Mouse (Mus musculus): ENCODE measurements around the gene Elovl5. TPM values are rescaled to one million over a fixed set of nuclear protein-coding genes. Genes with fewer than 3 reads are reported as not detected.

Gene Elovl5
- polyA plus RNA-seq, 1 experiment from 2014 or later: 86.7 TPM

DNA sequence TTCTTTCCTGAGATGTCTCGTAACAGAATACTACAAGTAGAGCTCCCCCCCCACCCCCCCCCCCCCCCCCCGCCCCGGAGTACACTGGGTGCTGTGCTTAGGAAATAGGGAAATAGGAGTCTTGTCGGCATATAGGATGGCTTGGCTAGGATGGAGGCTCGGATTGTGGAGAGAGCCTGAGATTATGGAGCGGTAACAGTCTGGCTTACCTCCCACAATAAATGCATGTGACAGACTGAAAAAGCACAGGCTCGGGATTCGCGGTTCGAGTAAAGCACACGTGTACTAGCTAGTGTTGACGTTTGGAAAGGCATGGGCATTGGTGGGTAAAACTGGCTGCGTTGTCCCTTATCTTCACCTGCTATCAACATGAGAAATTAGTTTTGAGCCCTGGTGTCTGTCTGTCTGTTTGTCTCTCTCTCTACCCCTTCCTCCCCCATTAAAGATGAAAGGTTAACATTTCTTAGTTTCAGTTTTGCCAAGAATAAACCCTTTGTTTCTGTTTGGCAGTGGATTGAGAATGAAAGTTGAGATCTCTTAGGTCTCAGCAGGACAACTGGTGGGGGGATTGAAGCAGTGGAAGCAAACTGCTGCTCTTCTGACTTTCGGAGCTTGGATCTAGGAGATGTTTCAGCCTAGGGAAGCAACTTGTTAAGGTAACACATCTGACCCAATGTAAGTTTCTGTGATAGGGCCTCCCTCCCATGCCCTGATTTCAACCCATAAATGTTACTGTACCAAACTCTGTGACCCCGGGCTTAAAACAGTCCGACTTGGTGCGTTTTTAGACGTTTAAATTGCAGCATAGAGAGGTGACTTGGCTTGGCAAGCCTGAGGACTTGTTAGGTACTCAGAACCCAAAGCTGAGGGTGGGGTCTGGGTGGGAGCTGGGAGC, 4.4 kb downstream of the Elovl5 start:
- Histone ChIP-seq H3K27me3 (ENCODE audit: control insufficient read depth, insufficient read depth, low read length) (no peaks in the 10 kb centered on the region), H3K9ac (ENCODE audit: low read length) (no peak overlapping the region), H3K9me3 (ENCODE audit: control insufficient read depth, low read length) (no peaks in the 10 kb centered on the region), H3K4me3 (ENCODE audit: control insufficient read depth in 1 of 2, insufficient read depth in 1 of 2, low read depth in 1 of 2, low read length in 2 of 2) (no peak overlapping the region), H3K4me1 (ENCODE audit: control insufficient read depth in 2 of 2, insufficient read depth in 2 of 2, low read length in 2 of 2) (peaks cover 20 to 54% of the 10 kb centered on the region in 2 experiments), H3K4me2 (ENCODE audit: low read length) (no peak overlapping the region), H3K36me3 (ENCODE audit: control insufficient read depth, insufficient read depth, low read length) (no peaks in the 10 kb centered on the region), H3K27ac (replicated peaks in 1 of 2; ENCODE audit: control insufficient read depth in 1 of 2, insufficient read depth in 1 of 2, low read depth in 2 of 2, low read length in 2 of 2) (no peak overlapping the region)
- no peak for ATAC-seq (ENCODE audit: insufficient number of reproducible peaks, insufficient read depth, low FRiP score, low read depth)
- WGBS: 60% methylated on average over 16 of the region's 18 CpGs

DNA sequence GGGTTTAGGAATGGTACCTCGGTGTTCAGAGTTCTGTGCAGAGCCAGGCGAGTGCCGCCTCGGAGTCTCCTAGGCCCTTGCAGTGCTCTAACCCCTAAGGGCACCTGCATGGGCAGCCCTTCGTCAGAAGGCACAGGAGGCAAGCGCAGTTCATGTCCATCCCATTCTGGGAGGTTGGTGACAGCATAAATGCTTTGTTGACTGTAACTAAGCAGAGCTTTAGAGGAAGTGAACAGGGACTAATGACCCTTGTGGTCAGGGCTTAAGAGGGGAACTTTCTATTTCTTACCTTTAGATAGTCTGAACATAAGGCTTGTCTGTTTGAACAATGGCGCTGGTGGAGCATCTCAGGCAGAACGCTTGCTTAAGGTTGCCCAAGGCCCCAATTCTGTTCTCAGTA, 6.6 kb downstream of the Elovl5 start:
- WGBS: 89% methylated on average over 8 of the region's 8 CpGs
- Histone ChIP-seq H3K4me3 (ENCODE audit: control insufficient read depth in 1 of 2, insufficient read depth in 1 of 2, low read depth in 1 of 2, low read length in 2 of 2) (no peak overlapping the region), H3K36me3 (ENCODE audit: control insufficient read depth, insufficient read depth, low read length) (no peaks in the 10 kb centered on the region), H3K9ac (ENCODE audit: low read length) (no peak overlapping the region), H3K9me3 (ENCODE audit: control insufficient read depth, low read length) (no peaks in the 10 kb centered on the region), H3K27ac (replicated peaks in 1 of 2; ENCODE audit: control insufficient read depth in 1 of 2, insufficient read depth in 1 of 2, low read depth in 2 of 2, low read length in 2 of 2) (no peak overlapping the region), H3K27me3 (ENCODE audit: control insufficient read depth, insufficient read depth, low read length) (no peaks in the 10 kb centered on the region), H3K4me1 (ENCODE audit: control insufficient read depth in 2 of 2, insufficient read depth in 2 of 2, low read length in 2 of 2) (peaks cover 32 to 68% of the 10 kb centered on the region in 2 experiments), H3K4me2 (ENCODE audit: low read length) (no peak overlapping the region)
- ATAC-seq (ENCODE audit: insufficient number of reproducible peaks, insufficient read depth, low FRiP score, low read depth): no peak

DNA sequence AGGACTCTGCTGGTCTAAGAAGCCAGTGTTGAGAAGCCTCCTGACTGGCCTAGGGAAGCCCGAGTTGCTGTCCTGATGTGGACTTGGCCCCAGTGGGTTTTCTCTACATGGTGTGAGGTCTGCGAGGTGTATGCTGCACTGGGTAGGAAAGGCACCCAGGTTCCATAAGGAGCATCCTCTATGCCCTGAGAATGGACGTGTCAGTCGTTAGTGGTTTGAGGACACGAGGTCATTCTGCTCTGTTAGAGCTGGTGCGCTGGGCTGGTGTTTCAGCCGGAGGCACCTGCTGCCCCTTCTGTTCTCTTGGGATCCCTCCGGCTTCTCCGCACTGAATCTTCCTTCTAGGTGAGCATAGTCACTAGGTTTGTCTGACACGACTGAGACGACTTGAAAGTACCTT, 7.0 kb downstream of the Elovl5 start:
- H3K4me3 ChIP-seq (ENCODE audit: control insufficient read depth in 1 of 2, insufficient read depth in 1 of 2, low read depth in 1 of 2, low read length in 2 of 2): no peak overlapping the region
- 61% methylated on average over 11 of the region's 11 CpGs for WGBS
- no peaks in the 10 kb centered on the region for H3K27me3 ChIP-seq (ENCODE audit: control insufficient read depth, insufficient read depth, low read length)
- no peaks in the 10 kb centered on the region for H3K9me3 ChIP-seq (ENCODE audit: control insufficient read depth, low read length)
- no peak overlapping the region for H3K4me2 ChIP-seq (ENCODE audit: low read length)
- H3K36me3 ChIP-seq (ENCODE audit: control insufficient read depth, insufficient read depth, low read length): no peaks in the 10 kb centered on the region
- H3K4me1 ChIP-seq (ENCODE audit: control insufficient read depth in 2 of 2, insufficient read depth in 2 of 2, low read length in 2 of 2): peaks cover 32 to 67% of the 10 kb centered on the region in 2 experiments
- ATAC-seq (ENCODE audit: insufficient number of reproducible peaks, insufficient read depth, low FRiP score, low read depth): no peak
- no peak overlapping the region for H3K9ac ChIP-seq (ENCODE audit: low read length)
- H3K27ac ChIP-seq (replicated peaks in 1 of 2; ENCODE audit: control insufficient read depth in 1 of 2, insufficient read depth in 1 of 2, low read depth in 2 of 2, low read length in 2 of 2): no peak overlapping the region

DNA sequence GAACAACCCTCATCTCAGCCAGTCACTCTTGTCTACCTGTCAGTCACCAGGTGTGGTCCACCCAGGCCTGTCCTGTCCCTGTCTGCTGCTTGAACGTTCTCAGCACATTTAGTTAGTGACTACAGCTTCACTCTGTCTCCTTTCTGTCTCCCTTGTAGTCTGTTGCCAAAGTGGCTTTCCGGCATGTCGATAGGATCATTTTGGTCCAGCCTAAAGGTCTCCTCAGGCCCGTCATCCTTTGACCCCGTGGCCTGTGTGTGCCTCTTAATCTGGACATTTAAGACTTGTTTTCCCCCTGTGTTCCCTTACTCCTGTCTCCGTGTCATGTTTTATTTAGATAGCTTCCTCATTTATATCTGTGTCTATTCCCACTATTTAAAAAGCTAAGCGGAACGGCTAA, 9.0 kb downstream of the Elovl5 start:
- Histone ChIP-seq H3K4me1 (ENCODE audit: control insufficient read depth in 2 of 2, insufficient read depth in 2 of 2, low read length in 2 of 2) (peaks cover 42 to 74% of the 10 kb centered on the region in 2 experiments), H3K9me3 (ENCODE audit: control insufficient read depth, low read length) (no peaks in the 10 kb centered on the region), H3K36me3 (ENCODE audit: control insufficient read depth, insufficient read depth, low read length) (no peaks in the 10 kb centered on the region), H3K4me2 (ENCODE audit: low read length) (no peak overlapping the region), H3K27me3 (ENCODE audit: control insufficient read depth, insufficient read depth, low read length) (no peaks in the 10 kb centered on the region), H3K27ac (replicated peaks in 1 of 2; ENCODE audit: control insufficient read depth in 1 of 2, insufficient read depth in 1 of 2, low read depth in 2 of 2, low read length in 2 of 2) (peak overlapping the region in 1 of 2 experiments; percentile 21; a peak in 1 of 4 replicates), H3K9ac (ENCODE audit: low read length) (no peak overlapping the region), H3K4me3 (ENCODE audit: control insufficient read depth in 1 of 2, insufficient read depth in 1 of 2, low read depth in 1 of 2, low read length in 2 of 2) (no peak overlapping the region)
- no peak for ATAC-seq (ENCODE audit: insufficient number of reproducible peaks, insufficient read depth, low FRiP score, low read depth)
- WGBS: 78% methylated on average over 8 of the region's 8 CpGs

DNA sequence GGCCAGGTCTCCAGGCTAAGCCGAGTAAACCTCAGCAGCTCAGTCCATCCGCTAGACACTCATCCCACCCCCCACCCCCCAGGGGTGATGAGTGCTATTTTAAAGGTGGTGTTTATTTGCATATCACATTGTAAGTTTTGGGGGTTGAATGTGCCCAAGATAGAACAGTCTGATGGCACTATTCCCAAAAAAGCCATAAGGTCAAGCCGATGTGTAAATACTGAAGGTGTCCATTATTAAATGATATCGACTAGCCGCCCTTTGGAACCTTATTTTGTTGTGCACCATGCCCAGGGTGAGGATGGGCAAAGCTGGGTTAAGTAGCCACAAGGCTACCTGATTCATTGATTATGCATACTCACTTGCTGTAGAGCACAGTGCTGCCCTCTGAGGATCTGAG, 9.7 kb downstream of the Elovl5 start:
- Histone ChIP-seq H3K9ac (ENCODE audit: low read length) (no peak overlapping the region), H3K36me3 (ENCODE audit: control insufficient read depth, insufficient read depth, low read length) (no peaks in the 10 kb centered on the region), H3K27me3 (ENCODE audit: control insufficient read depth, insufficient read depth, low read length) (no peaks in the 10 kb centered on the region), H3K4me2 (ENCODE audit: low read length) (peak overlapping the region; percentile 2; the same call in 1 of the 2 replicates), H3K4me1 (ENCODE audit: control insufficient read depth in 2 of 2, insufficient read depth in 2 of 2, low read length in 2 of 2) (peaks cover 44 to 79% of the 10 kb centered on the region in 2 experiments), H3K9me3 (ENCODE audit: control insufficient read depth, low read length) (no peaks in the 10 kb centered on the region), H3K27ac (replicated peaks in 1 of 2; ENCODE audit: control insufficient read depth in 1 of 2, insufficient read depth in 1 of 2, low read depth in 2 of 2, low read length in 2 of 2) (peak overlapping the region in 1 of 2 experiments; percentile 38; a peak in 2 of 4 replicates), H3K4me3 (ENCODE audit: control insufficient read depth in 1 of 2, insufficient read depth in 1 of 2, low read depth in 1 of 2, low read length in 2 of 2) (no peak overlapping the region)
- ATAC-seq (ENCODE audit: insufficient number of reproducible peaks, insufficient read depth, low FRiP score, low read depth): no peak
- WGBS: 63% methylated on average over 5 of the region's 5 CpGs

DNA sequence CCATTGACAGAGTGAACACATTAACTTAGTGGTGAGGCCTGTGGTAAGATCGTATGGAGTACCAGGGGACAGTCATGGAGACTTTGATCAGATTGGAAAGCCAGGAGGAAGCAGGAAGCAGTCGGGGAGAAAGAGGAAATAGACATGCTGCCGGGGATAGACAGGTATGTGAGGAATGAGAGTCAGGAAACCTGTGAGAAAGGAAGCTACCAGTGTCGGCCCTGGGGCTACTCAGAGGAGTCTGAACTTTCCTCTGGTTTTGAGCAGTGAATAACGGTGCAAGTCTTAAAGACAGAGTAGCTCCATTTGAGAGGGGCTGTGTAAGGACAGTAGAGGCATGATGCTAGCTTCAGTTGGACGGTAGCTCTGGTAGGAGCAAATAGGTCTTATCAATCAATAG, 10.3 kb downstream of the Elovl5 start:
- H3K9ac ChIP-seq (ENCODE audit: low read length): peak overlapping the region; percentile 16; the same call in 1 of the 2 replicates
- 28% methylated on average over 6 of the region's 6 CpGs for WGBS
- no peaks in the 10 kb centered on the region for H3K9me3 ChIP-seq (ENCODE audit: control insufficient read depth, low read length)
- no peaks in the 10 kb centered on the region for H3K36me3 ChIP-seq (ENCODE audit: control insufficient read depth, insufficient read depth, low read length)
- H3K4me2 ChIP-seq (ENCODE audit: low read length): peak overlapping the region; percentile 2; the same call in 1 of the 2 replicates
- H3K27ac ChIP-seq (replicated peaks in 1 of 2; ENCODE audit: control insufficient read depth in 1 of 2, insufficient read depth in 1 of 2, low read depth in 2 of 2, low read length in 2 of 2): peak overlapping the region in 1 of 2 experiments; percentile 38; a peak in 1 of 4 replicates
- H3K4me1 ChIP-seq (ENCODE audit: control insufficient read depth in 2 of 2, insufficient read depth in 2 of 2, low read length in 2 of 2): peaks cover 44 to 84% of the 10 kb centered on the region in 2 experiments
- no peak for ATAC-seq (ENCODE audit: insufficient number of reproducible peaks, insufficient read depth, low FRiP score, low read depth)
- no peaks in the 10 kb centered on the region for H3K27me3 ChIP-seq (ENCODE audit: control insufficient read depth, insufficient read depth, low read length)
- H3K4me3 ChIP-seq (ENCODE audit: control insufficient read depth in 1 of 2, insufficient read depth in 1 of 2, low read depth in 1 of 2, low read length in 2 of 2): no peak overlapping the region

DNA sequence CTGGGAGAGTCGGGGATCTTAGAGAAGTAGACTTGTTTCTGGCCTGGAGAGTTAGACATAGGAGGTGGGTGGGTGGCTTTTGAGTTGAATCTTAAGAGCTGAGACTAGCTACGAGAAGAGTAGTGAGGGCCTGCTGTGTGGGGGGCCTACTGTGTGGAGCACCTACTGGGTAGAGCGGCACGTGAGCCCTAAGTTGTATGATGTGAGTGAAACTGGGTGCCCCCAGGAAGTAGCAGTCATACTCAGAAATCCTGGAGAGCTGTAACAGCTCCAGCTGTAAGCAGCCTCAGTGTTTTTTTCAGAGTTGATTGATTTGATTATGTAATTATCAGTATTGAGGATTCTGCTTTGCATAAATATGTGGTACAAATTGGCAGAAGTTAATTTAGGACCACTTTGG, 11.6 kb downstream of the Elovl5 start:
- Histone ChIP-seq H3K4me1 (ENCODE audit: control insufficient read depth in 2 of 2, insufficient read depth in 2 of 2, low read length in 2 of 2) (peaks cover 42 to 84% of the 10 kb centered on the region in 2 experiments), H3K9ac (ENCODE audit: low read length) (no peak overlapping the region)
- whole genome bisulfite sequencing: 82% methylated on average over 4 of the region's 4 CpGs

More for the DNA sequence above, 11.6 kb downstream of the Elovl5 start:
- Histone ChIP-seq H3K27ac (replicated peaks in 1 of 2; ENCODE audit: control insufficient read depth in 1 of 2, insufficient read depth in 1 of 2, low read depth in 2 of 2, low read length in 2 of 2) (no peak overlapping the region), H3K36me3 (ENCODE audit: control insufficient read depth, insufficient read depth, low read length) (no peaks in the 10 kb centered on the region), H3K4me3 (ENCODE audit: control insufficient read depth in 1 of 2, insufficient read depth in 1 of 2, low read depth in 1 of 2, low read length in 2 of 2) (no peak overlapping the region), H3K9me3 (ENCODE audit: control insufficient read depth, low read length) (no peaks in the 10 kb centered on the region), H3K4me2 (ENCODE audit: low read length) (no peak overlapping the region), H3K27me3 (ENCODE audit: control insufficient read depth, insufficient read depth, low read length) (no peaks in the 10 kb centered on the region)
- ATAC-seq (ENCODE audit: insufficient number of reproducible peaks, insufficient read depth, low FRiP score, low read depth): no peak
